In genomic region chr1:180564885-180565284, GRCm38 (mm10) we compare ENCODE assay signal across 28 mouse cellular contexts. TPM values are rescaled to one million over a fixed set of nuclear protein-coding genes. Genes with fewer than 3 reads are reported as not detected.
DNase-seq lines count a peak whose midpoint lies in the region; ATAC-seq lines count a peak whose summit lies in the region.
"Had no signal": no experiment of that assay in that cellular context is flagged by ENCODE, and none has a peak within 500 bp of the region (broad histone marks: within the 10 kb centered on the region; RNA-seq: fewer than 3 reads in every experiment).

No protein-coding gene starts in this region.

- no peak overlapping the region for H3K4me3 ChIP-seq in forebrain, embryonic 11.5 days (ENCODE audit: low read depth, low read length)
- no peak overlapping the region for H3K4me3 ChIP-seq in forebrain, embryonic 14.5 days (ENCODE audit: low read depth, low read length)
- H3K4me3 ChIP-seq: embryonic facial prominence, embryonic 10.5 days; heart, embryonic 12.5 days; hindbrain, embryonic 10.5 days; intestine, embryonic 15.5 days; limb, embryonic 15.5 days; megakaryocyte, embryonic 14.5 days; midbrain, embryonic 13.5 days had no signal

- H3K27ac ChIP-seq in forebrain, embryonic 11.5 days (ENCODE audit: low read depth, low read length): no peak overlapping the region
- no peak overlapping the region for H3K27ac ChIP-seq in forebrain, embryonic 14.5 days (ENCODE audit: low read depth, low read length)
- H3K27ac ChIP-seq: embryonic facial prominence, embryonic 10.5 days; hindbrain, embryonic 10.5 days; intestine, embryonic 15.5 days; limb, embryonic 15.5 days; liver, embryonic 14.5 days; midbrain, embryonic 13.5 days had no signal

- H3K9ac ChIP-seq in forebrain, embryonic 11.5 days (ENCODE audit: low read length): no peak overlapping the region
- H3K9ac ChIP-seq in forebrain, embryonic 14.5 days (ENCODE audit: low read length): no peak overlapping the region
- H3K9ac ChIP-seq: forebrain, postnatal 0 days; heart, embryonic 12.5 days; intestine, embryonic 15.5 days; limb, embryonic 15.5 days; liver, embryonic 14.5 days; lung, embryonic 14.5 days; midbrain, embryonic 13.5 days had no signal

- no peaks in the 10 kb centered on the region for H3K36me3 ChIP-seq in forebrain, embryonic 11.5 days (ENCODE audit: control insufficient read depth, insufficient read depth, low read length)
- no peaks in the 10 kb centered on the region for H3K36me3 ChIP-seq in forebrain, embryonic 14.5 days (ENCODE audit: control insufficient read depth, insufficient read depth, low read length)
- H3K36me3 ChIP-seq: embryonic facial prominence, embryonic 10.5 days; heart, embryonic 12.5 days; hindbrain, embryonic 10.5 days; intestine, embryonic 15.5 days; limb, embryonic 15.5 days; midbrain, embryonic 13.5 days had no signal

- whole genome bisulfite sequencing in forebrain, embryonic 11.5 days: 85% methylated on average over 5 of the region's 5 CpGs
- WGBS in forebrain, embryonic 14.5 days: 79% methylated on average over 5 of the region's 5 CpGs

- peak; percentile 32 for DNase-seq in forebrain, embryonic 11.5 days (ENCODE audit: low spot score)
- no peak for DNase-seq in forebrain, embryonic 14.5 days (ENCODE audit: low spot score)
- peak; percentile 70 for DNase-seq in left cerebral cortex, adult 11 months (ENCODE audit: low spot score)
- DNase-seq in left cerebral cortex, postnatal 4 days: no peak
- DNase-seq in frontal cortex, postnatal 36 days (ENCODE audit: low spot score in 2 of 2): peak; percentile 65 to 82
- peak; percentile 52 to 87 for DNase-seq in left cerebral cortex, postnatal 14 days (ENCODE audit: low spot score in 2 of 2)
- DNase-seq in spleen, adult 18-20 months: no peak
- DNase-seq in ovary, postnatal 14 days (ENCODE audit: low spot score): no peak
- DNase-seq: adrenal gland, postnatal 25 days; cerebellum, adult 11 months; cerebellum, postnatal 10 days; forebrain, postnatal 0 days; gastrocnemius, postnatal 14 days; heart, adult 11 months; heart, postnatal 10 days; kidney, adult 8-10 months; kidney, postnatal 10 days; lung, embryonic 14.5 days; thymus, postnatal 25 days had no signal

- no peak for ATAC-seq in forebrain, embryonic 11.5 days (replicated peaks; ENCODE audit: low FRiP score)
- ATAC-seq in forebrain, embryonic 14.5 days: no peak
- ATAC-seq: forebrain, postnatal 0 days; hindbrain, embryonic 16.5 days; intestine, embryonic 15.5 days; midbrain, embryonic 13.5 days had no signal

- H3K9me3 ChIP-seq in forebrain, embryonic 11.5 days (ENCODE audit: control insufficient read depth, low read length): no peaks in the 10 kb centered on the region
- H3K9me3 ChIP-seq in forebrain, embryonic 14.5 days (replicated peaks; ENCODE audit: control insufficient read depth, low read length): no peaks in the 10 kb centered on the region
- H3K9me3 ChIP-seq: embryonic facial prominence, embryonic 10.5 days; heart, embryonic 12.5 days; hindbrain, embryonic 10.5 days; intestine, embryonic 15.5 days; limb, embryonic 15.5 days; megakaryocyte, embryonic 14.5 days; midbrain, embryonic 13.5 days had no signal

- H3K4me1 ChIP-seq in forebrain, embryonic 11.5 days (replicated peaks; ENCODE audit: control insufficient read depth, insufficient read depth, low read length): peaks cover 2% of the 10 kb centered on the region
- H3K4me1 ChIP-seq in forebrain, embryonic 14.5 days (ENCODE audit: control insufficient read depth, insufficient read depth, low read length): peaks cover under 1% of the 10 kb centered on the region

- intact Hi-C loops in left cerebral cortex, postnatal 4 days (cut with DNase I): loop anchor here (10.0 kb wide), 1 partner anchor 300 kb away; the partner anchor contains the start of gene Psen2
- intact Hi-C loops in left cerebral cortex, postnatal 14 days (cut with DNase I): loop anchor here (5.0 kb wide), 1 partner anchor 103 kb away; no protein-coding TSS in a partner anchor

- H3K27me3 ChIP-seq in forebrain, embryonic 11.5 days (ENCODE audit: control insufficient read depth, insufficient read depth, low read length): no peaks in the 10 kb centered on the region
- H3K27me3 ChIP-seq in forebrain, embryonic 14.5 days (replicated peaks; ENCODE audit: control insufficient read depth, insufficient read depth, low read length): peaks cover under 1% of the 10 kb centered on the region; the same call in 1 of the 2 replicates
- H3K27me3 ChIP-seq: intestine, embryonic 15.5 days; limb, embryonic 15.5 days had no signal

- no peak overlapping the region for H3K4me2 ChIP-seq in forebrain, embryonic 11.5 days (ENCODE audit: low read depth, low read length, severe bottlenecking)
- H3K4me2 ChIP-seq in forebrain, embryonic 14.5 days (ENCODE audit: low read length): no peak overlapping the region
- H3K4me2 ChIP-seq: heart, embryonic 12.5 days; intestine, embryonic 15.5 days; limb, embryonic 15.5 days; lung, embryonic 14.5 days; midbrain, embryonic 13.5 days had no signal

RNA-seq across cellular contexts. Expression of gene Parp1, which starts 3.8 kb away (rescaled TPM):
- 276 and 281 TPM in 2 replicates for polyA plus RNA-seq in forebrain, embryonic 11.5 days (2014; fragmentation: Nextera tagmentation; extraction: Ambion mirVana)
- polyA plus RNA-seq in forebrain, embryonic 14.5 days (2014; fragmentation: Nextera tagmentation; extraction: Ambion mirVana): 118 and 127 TPM in 2 replicates
- 100 to 1,000 TPM; 109 to 113 TPM for total RNA-seq in left cerebral cortex, postnatal 4 days (2021)
- total RNA-seq in left cerebral cortex, postnatal 14 days (2021): 100 to 1,000 TPM; 102 to 109 TPM

Comparison
In these comparisons a context has a peak if more than half of its experiments do, and no peak if none do; other contexts are left out.
1. DNase-seq: peak in forebrain, embryonic 11.5 days (single experiment), left cerebral cortex, adult 11 months (single experiment), frontal cortex, postnatal 36 days (2 of 2) and left cerebral cortex, postnatal 14 days (2 of 2); none in forebrain, embryonic 14.5 days (single experiment), left cerebral cortex, postnatal 4 days (single experiment), spleen, adult 18-20 months (0 of 2) and ovary, postnatal 14 days (single experiment).